Mouse (Mus musculus) gastrocnemius, postnatal 10 days (tissue): Measurements from ENCODE around the gene Mgat4a. TPM values are rescaled to one million over a fixed set of nuclear protein-coding genes. Genes with fewer than 3 reads are reported as not detected.

Experiments used
- DNase-seq: peaks from one replicate; pipeline ENCODE4 v3.0.0; 2021; ENCODE audit warnings: mixed read lengths
- long read RNA-seq, 2 experiments: library from polyadenylated mRNA; stranded (forward); transcript quantifications; one replicate each; pipeline ENCODE4 v2.0.0; 2021
- total RNA-seq, 2 experiments: library from RNA; stranded (reverse); gene quantifications; 2 replicates each; pipeline ENCODE4 v1.2.3; 2021

The Mgat4a gene
- 1 to 10 TPM; 7.5 to 9.5 TPM for total RNA-seq
- long read RNA-seq, experiment 1, partial matches to known transcripts, result 1 of 2 reads
- long read RNA-seq, experiment 1, other reads (novel, unspliced or antisense), result 1 of 2 reads
- long read RNA-seq, experiment 2, full-length matches to known transcripts, result 1 of 2 reads
- long read RNA-seq, experiment 2, partial matches to known transcripts, result 0 of 2 reads
- long read RNA-seq, experiment 2, other reads (novel, unspliced or antisense), result 1 of 2 reads

GRCm38 (mm10) chr1:37540810-37541658 is at the start of gene Mgat4a:
Gene Mgat4a (minus strand): TSS chr1:37541016.
- peak; percentile 86 for DNase-seq

GRCm38 (mm10) chr1:37585809-37586480 is 45.1 kb upstream of the Mgat4a start:
- DNase-seq, result peak; percentile 71

DNA sequence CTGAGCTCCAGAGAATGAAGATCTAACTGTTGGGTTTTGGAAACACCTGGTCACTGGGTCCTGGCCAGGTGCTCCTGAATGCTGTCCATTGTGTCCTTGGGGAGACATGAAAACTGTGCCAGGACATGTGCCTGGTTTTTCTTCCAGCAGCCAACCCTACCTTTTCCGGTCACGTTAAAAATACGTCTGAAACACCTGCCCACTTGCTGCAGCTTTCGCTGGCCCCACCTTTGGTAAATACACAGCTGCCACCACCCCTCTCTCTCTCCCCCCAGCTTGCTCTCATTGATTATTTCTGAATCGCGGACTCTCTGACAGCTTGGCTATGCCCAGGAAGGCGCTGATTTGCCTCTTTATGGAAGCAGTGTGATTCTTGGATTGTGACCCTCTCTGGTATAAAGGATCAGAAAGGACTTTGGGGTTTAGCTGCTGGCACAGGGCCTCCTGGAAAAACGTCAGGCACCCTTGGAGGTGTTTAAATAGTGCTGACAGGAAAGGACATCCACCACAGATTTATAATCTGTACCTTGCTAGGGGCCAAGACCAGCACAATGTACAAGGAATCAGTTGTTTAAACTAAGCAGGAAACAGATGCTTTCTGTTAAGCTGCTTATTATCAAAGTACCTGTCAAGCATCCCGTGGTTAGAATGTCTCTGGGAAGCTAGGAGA is 43.1 kb upstream of the Mgat4a start:
- DNase-seq, result no peak

GRCm38 (mm10) chr1:37583167-37583566 is 42.4 kb upstream of the Mgat4a start:
- no peak for DNase-seq

GRCm38 (mm10) chr1:37579686-37580085 is 38.9 kb upstream of the Mgat4a start:
- DNase-seq, result no peak

DNA sequence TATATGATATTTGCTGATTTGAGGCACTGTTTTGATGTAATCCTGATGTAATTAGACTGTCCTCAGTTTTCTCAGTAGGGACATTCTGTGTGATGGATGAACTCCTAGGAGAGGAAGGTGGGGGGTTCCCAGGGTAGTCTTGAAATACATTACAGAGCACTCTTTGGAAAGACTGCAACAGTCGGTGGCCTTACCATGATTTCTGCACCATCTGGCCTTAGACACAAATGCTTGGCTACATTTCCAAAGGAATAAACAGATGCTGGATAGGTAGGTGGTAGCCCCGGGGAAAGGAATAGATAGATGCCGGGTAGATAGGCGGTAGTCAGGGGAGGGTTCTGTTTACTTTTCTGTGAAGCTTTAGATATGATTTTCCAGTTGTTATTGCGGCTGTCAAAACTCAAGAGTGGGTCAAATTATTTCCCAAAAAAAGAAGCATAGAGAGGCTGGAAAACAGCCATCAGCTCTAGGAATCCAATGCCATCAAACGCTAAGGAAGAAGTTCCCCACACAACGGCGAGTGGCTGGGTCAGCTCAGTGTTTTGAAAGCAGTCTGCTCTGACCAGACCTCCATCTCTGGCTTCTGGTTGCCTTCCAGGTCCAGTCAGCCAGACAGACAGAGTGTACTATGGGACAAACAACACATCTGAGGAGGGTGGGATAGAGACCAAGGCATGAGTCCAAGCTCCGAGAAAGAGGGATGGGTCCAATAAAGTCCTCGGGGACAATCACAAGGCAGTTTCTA is 31.9 kb upstream of the Mgat4a start:
- DNase-seq, result no peak

DNA sequence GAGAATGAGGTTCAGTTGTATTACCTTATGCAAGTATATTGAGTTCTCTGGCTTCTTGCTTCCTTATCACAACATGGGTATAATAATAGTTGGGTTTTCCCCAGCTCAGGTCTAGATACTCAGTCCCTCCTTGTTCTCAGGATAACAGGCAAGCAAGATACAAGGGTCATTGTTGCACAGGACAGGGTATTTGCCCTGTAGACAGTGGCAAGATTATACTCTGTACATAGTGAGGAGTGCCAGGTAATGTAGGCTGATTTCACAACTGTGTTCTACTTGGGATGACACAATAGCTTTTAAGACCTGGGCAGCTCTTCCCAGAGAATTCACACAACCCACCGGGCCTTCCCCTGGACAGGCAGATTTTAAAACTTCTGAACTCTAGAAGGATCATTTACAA is 27.6 kb upstream of the Mgat4a start:
- DNase-seq, result no peak

- no peak for DNase-seq
Observed at GRCm38 (mm10) chr1:37566754-37567153, 25.9 kb upstream of the Mgat4a start.

GRCm38 (mm10) chr1:37566344-37566743 is 25.5 kb upstream of the Mgat4a start:
- no peak for DNase-seq

DNA sequence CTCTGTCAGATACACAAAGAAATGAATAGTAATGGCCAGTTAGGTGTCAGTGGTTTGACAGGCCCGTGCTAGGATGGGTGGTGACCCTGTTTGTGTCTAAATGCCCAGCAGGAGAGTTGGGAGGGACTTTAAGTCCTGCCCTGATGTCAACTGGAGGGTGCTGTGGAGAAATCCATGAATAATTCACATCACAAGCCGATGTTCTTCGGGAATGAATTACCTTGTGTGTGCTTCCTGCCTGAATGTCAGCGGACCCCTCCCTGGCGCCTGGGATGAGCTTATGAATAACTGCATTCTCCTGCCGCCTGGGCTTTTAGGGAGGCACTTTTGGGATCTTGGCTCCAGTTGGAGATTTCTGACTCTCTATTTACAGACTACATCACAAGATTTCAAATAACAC is 24.6 kb upstream of the Mgat4a start:
- no peak for DNase-seq

DNA sequence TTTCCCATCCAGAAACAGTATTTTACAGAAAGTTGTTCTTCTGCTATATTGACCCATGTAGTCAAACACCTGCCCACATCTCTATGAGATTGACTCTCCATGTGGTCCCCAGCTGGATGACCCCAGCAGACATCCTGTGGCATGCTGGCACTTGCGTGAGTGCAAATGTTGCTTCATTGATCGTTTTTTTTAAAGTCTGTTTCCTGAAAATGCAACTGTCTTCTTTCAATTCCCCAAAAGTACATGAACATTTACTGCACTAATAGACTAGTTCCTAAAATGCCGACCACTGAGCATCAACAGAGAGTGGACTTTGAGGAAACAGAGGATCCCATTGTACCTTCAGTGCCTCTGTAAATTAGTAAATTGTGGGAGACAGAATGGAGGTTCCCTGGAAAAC is 21.1 kb upstream of the Mgat4a start:
- no peak for DNase-seq

- DNase-seq, result no peak
Observed at GRCm38 (mm10) chr1:37560356-37560755, 19.5 kb upstream of the Mgat4a start.

DNA sequence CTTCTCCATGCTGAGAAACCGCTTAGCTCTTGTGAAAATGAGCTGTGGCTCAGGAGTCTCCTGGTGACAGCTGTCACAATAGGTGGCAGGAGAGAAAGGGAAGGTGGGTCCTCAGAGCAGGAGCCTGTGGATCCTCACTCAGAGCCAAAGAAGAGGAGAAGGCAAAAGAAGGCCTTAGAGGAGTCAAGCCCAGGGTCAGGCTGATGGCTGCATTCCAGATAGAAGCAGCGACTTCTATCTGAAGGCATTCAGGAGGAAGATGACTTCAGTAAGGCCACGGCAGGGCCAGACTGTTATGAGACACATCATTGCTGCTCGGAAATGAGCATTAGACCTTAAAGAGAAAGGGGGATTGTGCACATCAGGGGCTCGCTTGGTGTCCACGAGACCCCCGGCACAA is 11.2 kb upstream of the Mgat4a start:
- DNase-seq, result no peak

DNA sequence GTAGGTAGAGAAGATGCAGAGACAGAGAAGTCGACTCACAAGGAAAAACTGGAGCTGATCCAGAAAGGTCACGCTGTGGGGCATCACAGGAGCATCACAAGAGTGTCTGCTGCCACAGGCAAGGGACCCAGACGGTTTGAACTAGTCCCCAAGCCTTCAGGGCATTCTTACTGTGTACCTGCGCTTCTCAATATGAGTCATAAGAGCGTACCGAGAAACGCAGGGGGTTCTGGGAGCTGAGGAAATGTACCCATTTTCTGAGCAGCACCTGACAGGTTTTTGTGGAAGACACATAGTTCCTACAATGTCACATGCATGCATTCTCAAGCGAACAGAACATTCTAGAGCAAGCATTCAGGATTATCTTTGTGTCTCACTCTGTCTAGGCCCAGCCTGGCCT is 8.7 kb upstream of the Mgat4a start:
- DNase-seq, result no peak

DNA sequence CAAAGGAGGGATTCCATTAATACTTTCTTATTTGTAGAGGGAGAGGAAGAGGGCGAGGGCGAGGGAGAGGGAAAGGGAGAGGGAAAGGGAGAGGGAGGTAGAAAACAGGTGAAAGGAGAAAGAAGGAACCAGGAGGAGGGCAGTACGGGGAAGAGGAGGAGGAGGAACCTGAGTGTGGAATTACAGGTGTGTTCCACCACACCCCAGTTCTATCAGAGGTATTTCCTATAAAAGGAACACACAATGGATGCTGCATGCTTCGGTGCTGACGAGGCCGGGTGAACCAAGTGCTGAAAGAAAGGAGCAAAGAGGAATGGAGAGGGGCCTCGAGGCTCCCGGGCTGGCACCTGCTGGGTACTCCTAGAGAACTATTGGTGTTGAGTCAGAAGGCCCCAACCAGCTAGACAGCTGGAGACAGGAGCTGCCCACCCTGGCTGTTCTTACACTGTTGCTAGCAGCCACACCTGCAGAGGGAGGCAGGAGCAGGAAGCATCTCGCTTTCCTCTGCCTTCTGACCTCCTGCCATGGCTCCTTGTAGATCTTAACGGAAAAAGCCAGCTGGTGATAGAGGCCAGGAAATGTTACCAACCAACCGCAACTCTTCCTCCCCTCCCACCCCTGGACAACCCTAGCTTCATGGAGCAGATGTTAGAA is 5.7 kb upstream of the Mgat4a start:
- no peak for DNase-seq

DNA sequence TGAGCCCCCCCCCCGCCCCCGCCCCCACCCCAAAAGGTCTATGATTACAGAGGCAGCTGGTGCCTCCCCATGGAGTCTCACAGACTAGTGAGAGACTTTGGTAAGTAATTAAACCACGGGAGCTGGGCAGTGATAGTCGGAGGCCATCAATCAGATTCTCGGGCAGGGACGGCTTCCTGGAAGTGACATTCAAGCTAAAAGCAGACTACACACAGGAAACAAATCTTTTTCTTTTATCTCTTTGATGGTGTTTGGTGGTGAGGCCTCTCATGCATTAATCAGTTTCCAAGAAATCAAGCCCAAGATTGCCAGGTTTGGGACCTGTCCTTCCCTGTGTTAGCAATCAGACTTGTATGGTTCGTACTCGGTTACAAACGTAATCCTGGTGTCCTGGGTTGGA is 3.4 kb upstream of the Mgat4a start:
- DNase-seq, result no peak

- DNase-seq, result no peak
Observed at GRCm38 (mm10) chr1:37543057-37543456, 2.2 kb upstream of the Mgat4a start.

DNA sequence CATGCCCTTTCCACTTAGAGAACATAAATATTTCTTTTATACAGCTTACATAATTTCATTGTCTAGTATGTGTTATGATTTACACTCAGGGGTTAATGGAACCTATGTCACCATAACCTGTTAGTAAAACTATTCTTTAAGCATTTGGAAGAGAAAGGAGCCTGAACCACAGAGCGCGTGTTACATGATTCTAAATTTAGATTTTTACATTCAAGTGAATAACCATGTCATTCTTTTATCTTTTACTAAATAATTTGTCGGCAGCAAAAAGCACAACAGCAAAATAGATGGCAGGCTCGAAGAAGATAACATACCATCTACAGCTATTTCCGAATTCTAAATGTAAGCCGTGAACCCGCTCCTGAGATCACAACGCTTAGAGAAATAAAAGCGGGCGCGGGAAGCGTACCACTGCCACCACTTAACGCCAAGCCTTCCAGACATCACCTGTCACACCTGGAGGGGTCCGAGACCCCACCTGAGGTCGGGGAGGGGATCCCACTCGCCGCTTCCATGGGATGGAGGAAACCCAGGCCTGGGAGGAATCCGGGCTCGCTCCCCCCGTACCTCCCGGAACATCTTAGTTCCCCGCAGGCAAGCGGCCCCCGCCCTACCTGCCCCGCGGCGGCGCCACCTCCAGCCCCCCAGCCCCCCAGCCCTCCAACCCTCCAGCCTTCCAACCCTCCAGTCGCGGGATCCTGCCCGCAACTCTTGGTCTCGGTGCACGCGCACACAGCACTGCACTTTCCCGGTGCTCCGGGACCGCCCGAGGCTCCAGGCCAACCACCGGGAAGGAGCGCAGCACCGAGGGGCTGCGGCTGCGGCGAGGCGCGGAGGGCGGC is 627 bp downstream of the Mgat4a start:
- DNase-seq, result no peak

GRCm38 (mm10) chr1:37534532-37535108 is 6.2 kb downstream of the Mgat4a start:
- DNase-seq, result no peak

- DNase-seq, result no peak
Observed at GRCm38 (mm10) chr1:37533181-37533580, 7.6 kb downstream of the Mgat4a start.
